Mouse (Mus musculus) fat pad, adult 2 months (tissue): ENCODE data around the gene Depdc1b.

ENCODE experiments used
- DNase-seq: peaks from one replicate; pipeline ENCODE4 v3.0.0-alpha.2; 2011; ENCODE audit warnings: low read depth, low spot score; ENCODE audit errors: extremely low read depth

Depdc1b gene

GRCm38 (mm10) chr13:108315702-108316486, at the start of gene Depdc1b:
TSS of gene Depdc1b (plus strand) at chr13:108316332.
- DNase-seq, result no peak

DNA sequence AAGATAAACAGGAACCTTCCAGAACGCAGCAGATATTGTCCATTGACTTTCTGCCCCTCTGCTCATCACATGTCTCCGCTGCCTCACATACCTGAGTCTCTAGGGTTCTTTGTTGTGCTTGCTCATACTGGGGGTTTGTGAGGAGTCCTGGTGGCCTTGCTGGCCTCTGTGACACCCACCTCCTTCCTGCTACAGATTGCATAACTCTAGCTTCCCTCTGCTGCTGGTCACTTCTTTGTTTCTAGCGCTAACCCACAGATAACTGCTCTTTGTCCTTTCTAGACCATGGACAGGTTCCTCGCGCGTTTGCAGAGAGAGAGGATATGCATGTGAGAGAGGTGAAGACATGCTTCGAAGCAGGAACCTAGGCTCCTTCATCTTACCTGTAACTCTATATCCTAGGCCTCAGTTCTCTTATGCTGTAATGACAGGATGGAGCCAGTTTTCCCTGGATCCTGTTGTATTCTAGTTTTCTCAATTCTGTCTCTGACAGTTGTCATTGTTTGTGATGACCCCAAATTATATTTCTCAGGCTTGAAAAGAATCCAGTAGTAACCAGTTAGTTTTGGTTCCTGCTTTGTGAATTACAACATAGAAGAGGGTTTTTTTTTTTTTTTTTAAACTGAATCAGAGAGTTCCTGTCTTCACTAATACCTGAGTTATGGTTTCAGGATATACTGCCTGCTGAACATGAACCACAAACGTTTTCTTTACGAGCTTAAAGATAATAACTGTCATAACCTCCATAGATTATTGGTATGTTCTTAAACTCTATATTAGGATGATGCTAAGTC, 48.1 kb upstream of the Depdc1b start:
- DNase-seq, result no peak

GRCm38 (mm10) chr13:108271458-108272148, 44.5 kb upstream of the Depdc1b start:
- no peak for DNase-seq

DNA sequence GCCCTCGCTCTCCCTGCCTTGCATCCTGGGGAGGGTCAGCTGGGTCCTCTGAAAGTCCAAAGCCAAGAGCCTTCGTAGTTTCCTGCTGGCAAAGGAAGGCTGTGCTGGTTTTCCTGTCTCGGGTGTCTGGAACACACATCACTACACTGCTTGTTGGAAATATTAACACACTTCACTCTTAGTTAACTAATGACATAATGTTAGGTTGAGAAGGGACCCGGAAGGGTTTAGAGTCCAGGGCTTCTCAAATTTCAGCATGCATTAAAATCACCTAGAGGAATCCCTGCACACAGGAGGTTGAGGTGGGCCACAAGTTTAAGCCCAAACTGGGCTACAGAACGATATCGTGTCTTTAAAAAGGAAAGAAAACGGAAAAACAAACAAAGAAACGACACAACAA, 43.8 kb upstream of the Depdc1b start:
- DNase-seq, result no peak

GRCm38 (mm10) chr13:108273034-108273433, 43.1 kb upstream of the Depdc1b start:
- no peak for DNase-seq

DNA sequence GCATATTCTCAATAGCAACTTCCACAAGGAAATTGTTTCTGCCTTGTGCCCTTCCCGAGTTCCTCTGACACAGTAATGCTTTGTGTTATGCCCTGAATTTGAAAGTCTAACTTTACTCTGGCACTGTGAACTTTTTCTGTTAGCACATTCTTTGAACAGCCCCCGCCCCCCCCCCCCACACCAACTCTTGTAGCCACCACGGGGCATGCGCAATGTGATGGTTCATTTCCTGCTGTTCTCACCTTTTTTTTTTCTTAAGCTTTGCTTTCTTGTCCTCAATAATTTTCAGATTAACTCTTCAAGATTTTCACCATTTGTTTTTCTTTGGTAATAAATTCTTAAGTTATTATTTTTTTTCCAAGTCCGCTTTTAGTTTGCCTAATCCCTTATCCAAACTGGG, 42.7 kb upstream of the Depdc1b start:
- DNase-seq, result no peak

- peak; percentile 64 for DNase-seq
These were observed 39.6 kb upstream of the Depdc1b start for GRCm38 (mm10) chr13:108276561-108276960.

- no peak for DNase-seq
These were observed 38.8 kb upstream of the Depdc1b start for GRCm38 (mm10) chr13:108277320-108277719.

GRCm38 (mm10) chr13:108278592-108278991, 37.5 kb upstream of the Depdc1b start:
- no peak for DNase-seq

- no peak for DNase-seq
These were observed 31.8 kb upstream of the Depdc1b start for GRCm38 (mm10) chr13:108284312-108284711.

DNA sequence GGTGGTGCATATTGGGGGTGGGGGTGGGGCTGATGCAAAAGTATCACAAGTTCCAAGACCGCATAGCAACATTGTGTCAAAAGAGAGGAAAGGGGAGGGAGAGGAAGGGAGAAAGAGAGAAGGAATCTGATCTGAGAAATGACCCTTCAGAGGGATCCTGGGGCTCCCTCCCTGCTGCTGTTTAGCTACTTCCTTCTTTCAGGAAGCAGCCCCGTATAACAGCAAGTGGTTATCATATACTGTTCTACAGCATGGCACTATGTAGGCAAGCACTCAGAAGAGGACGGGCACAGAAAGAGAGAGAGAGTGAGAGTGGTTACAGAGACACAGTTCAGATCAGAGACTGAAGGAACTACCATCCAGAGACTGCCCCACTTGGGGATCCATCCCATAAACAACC, 28.2 kb upstream of the Depdc1b start:
- no peak for DNase-seq

DNA sequence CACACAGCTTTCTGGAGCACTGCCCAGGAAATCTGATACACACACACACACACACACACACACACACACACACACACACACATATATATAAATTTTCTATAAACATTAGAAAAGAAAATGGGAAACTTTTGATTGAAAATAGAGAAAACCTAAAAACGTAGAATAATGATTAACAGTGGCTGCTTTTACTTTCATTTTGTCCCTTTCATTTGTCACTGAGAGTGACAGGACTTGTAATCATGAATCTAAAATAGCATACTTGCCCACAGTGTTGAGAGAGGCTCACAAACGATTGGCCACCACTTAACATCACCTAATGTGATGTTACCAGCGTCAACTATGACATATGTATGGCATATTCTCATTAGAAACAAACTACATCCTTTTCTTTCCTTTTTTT, 26.7 kb upstream of the Depdc1b start:
- DNase-seq, result no peak

DNA sequence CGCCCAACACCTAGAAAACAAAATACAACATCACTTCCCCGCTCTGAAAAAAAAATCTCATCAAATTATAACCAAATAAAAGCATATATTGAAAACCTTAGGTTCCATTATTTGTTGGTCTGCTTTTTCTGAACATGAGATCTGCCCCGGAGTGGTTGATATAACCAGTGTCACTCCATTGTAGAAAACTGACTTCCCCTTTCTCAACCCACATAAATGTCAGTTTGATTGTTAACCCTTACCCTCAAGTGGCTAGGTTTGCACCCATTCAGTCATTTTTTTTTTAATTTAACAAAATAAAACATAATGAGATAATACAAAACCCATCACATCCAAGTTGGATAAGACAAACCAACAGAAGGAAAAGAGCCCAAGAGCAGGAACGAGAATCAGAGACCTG, 25.8 kb upstream of the Depdc1b start:
- DNase-seq, result no peak

DNA sequence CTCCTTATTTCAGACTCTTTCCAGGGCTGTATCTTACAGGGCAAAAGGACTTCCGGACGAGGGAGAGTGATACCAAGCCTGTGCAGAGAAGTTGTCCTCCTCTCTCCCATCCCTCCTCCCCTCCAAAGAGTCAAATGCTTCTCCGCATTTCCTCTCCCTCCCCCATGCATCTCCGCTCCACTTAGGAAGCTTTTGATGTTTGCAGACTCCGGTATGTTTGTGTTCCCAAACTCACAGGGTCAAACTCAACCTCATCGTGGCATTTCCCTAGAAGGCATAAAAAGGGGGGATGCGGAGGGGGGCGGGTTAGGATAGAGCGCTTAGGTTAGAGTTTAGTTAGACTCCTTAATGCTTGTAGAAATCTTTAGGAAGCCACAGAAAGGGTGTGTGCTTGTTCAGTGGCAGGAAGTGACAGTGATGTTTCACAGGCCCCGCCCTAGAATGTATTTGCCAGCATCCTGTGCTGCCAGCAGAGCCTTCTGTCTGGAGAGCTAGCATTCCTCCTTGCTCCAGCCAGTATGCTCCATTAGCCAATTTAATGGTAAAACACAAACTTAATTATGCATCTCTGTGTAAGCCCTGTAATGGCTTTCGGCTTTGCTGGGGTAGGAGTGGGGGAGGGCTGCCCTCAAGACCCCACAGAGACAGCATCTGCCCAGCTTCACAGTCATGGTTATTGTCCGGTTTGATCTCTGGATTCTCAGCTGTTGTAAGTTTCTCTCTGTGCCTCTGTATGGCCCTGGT, 18.6 kb upstream of the Depdc1b start:
- no peak for DNase-seq

GRCm38 (mm10) chr13:108298241-108298640, 17.9 kb upstream of the Depdc1b start:
- no peak for DNase-seq

GRCm38 (mm10) chr13:108300346-108300950, 15.7 kb upstream of the Depdc1b start:
- DNase-seq, result no peak

GRCm38 (mm10) chr13:108301411-108301810, 14.7 kb upstream of the Depdc1b start:
- no peak for DNase-seq

GRCm38 (mm10) chr13:108302957-108303675, 13.0 kb upstream of the Depdc1b start:
- no peak for DNase-seq

GRCm38 (mm10) chr13:108303841-108304240, 12.3 kb upstream of the Depdc1b start:
- no peak for DNase-seq

DNA sequence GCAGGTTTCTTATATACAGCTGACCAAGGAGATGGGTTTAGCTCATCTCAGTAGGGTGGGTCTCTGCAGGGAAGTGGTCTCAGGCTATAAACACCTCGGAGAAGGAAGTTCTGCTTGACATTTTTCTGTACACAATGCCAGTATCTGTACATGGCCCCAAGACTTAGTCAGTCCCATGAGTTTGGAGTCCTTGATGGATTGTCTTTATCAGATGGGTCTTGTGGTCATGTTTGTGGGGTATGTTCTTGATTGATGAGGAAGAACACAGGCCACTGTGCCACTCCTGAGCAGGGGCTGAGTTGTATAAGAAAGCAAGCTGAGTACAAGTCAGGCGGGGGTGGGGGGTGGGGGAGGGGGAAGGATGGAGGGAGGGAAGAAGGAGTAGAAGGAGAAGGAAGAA, 11.5 kb upstream of the Depdc1b start:
- DNase-seq, result no peak
